Mouse (Mus musculus) right cerebral cortex, postnatal 4 days (tissue): Measurements from ENCODE around the gene Caml.
A peak's percentile ranks its signal among the peaks of the same experiment; 100 is the strongest.
"Not testable (repeated sequence)": the region's sequence is repeated elsewhere in the genome, so short reads cannot be mapped to it uniquely, and the experiment has no call there.

ENCODE experiments used
- DNase-seq: peaks from one replicate; pipeline ENCODE4 v3.0.0-alpha.2; 2022

Gene Caml

GRCm38 (mm10) chr13:55622649-55623541 is at the start of gene Caml:
Gene Caml, plus strand, starts transcription at chr13:55623005.
- DNase-seq: peak; percentile 76

GRCm38 (mm10) chr13:55573432-55573831 is 49.4 kb upstream of the Caml start, which contains the start of gene Tmed9:
Gene Tmed9, plus strand, starts transcription at chr13:55573732.
- DNase-seq: no peak

DNA sequence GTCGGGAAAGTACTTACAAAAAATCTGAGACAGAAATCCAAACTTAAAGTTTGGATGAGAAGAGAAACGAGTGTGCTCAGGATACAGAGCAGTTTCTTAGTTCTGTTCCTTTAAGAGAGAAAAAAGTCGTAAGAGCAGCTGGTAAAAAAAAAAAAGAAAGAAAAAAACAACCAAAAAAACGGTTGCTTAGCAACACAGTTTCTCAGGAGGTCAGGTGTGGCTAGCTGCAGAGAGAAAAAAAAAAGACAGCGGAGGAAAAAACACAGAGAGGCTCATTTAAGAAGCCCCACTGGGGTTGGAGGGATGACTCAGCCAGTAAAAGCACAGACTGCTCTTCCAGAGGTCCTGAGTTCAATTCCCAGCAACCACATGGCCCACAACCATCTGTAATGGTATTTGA is 48.5 kb upstream of the Caml start:
- DNase-seq: no peak

GRCm38 (mm10) chr13:55575932-55576331 is 46.9 kb upstream of the Caml start:
- no peak for DNase-seq

DNA sequence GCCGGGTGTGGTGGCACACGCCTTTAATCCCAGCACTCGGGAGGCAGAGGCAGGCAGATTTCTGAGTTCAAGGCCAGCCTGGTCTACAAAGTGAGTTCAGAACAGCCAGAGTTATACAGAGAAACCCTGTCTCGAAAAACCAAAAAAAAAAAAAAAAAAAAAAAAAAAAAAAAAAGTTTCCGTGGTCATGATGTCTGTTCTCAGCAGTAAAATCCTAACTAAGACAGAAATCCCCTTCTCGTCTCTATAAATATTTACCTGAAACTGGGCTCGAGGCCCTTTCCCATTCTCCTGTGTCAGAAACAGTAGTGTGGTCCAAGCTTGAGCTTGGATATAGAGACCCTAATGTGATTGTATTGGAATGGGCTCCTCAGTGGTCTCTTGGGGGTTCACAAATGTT is 45.9 kb upstream of the Caml start:
- not testable (repeated sequence) for DNase-seq

GRCm38 (mm10) chr13:55578086-55578485 is 44.7 kb upstream of the Caml start:
- no peak for DNase-seq

DNA sequence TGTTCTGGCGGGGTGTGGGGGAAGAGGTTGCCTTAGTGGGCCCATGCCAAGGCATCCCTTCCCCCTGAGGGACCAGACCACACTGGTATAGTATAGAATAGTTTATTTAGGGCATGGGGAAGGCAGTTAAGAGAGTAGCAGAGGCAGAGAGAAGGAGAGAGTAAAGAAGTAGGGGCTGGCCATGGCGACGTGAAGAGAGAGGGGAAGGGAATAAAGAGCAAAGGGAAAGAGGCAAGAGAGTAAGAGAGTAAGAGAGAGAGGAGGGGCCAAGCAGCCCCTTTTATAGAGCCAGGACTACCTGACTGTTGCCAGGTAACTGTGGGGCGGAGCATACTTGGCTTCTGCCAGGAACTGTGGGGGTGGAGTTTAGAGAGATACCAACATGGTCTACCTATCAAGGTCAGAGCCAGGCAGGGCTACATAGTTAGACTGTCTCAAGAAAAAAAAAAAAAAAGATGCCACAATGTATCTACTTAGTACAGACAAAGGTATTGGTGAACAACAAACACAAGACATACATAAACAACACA is 30.8 kb upstream of the Caml start:
- no peak for DNase-seq

DNA sequence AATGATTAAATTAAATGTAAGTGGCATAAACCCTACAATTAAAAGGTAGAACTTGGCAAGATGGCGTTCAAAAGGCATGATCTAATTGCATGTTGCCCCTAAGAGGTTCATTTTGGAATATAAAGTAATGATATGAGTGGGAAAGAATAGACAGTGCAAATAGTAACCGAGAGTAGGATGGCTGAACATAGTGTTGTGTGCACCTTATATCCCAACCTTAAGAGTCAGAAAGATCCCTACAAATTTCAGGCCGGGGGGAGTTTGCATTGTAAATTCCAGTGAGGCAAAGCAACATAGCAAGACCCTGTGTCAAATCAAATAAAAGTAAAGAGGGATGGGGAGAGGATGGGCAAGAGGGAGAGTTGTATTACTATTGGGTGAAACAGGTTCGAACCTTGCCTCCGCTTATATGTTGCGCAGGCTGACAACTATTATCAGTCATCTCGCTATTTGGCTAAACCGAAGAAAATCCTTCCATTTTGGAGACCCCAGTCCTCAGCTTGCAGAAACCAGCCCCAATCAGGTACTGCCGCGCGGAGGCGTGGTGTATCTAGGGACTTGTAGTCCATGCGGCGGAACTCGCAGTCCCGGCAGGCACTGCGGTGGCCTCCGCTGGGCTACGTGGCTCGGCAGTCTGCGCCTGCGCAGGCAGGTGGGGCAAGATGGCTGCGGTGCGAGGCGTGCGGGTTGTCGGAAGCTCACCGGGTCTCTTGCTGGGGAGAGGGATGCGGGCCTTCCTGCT is 30.1 kb upstream of the Caml start:
- DNase-seq: peak; percentile 97

- DNase-seq: no peak
These were observed 29.5 kb upstream of the Caml start for GRCm38 (mm10) chr13:55593254-55593747.

GRCm38 (mm10) chr13:55595375-55595774 is 27.4 kb upstream of the Caml start:
- DNase-seq: no peak

GRCm38 (mm10) chr13:55596802-55597201 is 26.0 kb upstream of the Caml start:
- no peak for DNase-seq

DNA sequence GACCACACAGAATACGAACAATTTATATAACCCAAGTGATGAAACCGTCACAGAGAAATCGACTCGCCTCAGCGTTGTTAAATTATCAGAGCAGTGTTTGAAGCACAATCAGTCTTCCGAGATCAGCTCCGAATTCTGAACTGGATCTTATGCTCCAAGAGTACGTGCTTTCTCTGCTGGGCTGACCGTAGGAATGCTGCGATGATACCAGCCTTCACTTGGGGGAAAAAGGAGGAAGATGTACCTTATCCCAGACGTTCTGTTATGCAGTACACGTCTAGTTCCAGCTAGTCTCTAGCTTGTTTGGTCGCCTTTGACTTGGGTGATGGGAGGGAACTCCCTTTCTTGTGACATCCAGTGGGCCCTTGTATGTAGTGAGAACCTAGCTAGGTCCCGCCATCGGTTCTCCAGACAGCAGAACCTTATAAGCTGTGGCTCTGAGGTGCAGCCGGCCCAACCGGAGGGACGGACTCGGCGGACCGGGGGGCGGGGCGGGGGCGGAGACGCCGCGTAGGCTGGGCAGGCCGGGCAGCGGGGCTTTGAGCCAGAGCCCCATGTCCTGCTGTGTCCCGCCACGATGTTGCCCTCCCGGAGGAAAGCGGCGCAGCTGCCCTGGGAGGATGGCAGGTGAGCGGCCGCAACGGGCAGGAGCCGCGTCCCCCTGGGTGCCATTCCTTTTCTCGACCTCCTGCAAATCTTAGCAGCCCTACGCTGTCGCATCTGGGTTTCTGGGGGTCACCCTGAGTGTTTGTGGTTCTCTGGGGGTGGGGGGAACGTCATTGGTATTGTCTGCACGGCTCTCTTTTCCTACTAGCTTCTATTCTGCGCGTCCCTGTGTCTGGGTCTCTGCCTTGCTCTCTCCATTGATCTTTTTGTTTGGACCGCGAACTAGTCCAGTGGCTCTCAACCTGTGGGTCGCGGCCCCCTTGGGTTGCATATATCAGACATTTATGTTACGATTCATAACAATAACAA is 23.0 kb upstream of the Caml start, which contains the start of gene B4galt7:
Gene B4galt7 (plus strand): TSS at position 331 of the 975 bp plus-strand sequence.
- DNase-seq: peak; percentile 90

- DNase-seq: no peak
These were observed 22.1 kb upstream of the Caml start for GRCm38 (mm10) chr13:55600657-55601056.

GRCm38 (mm10) chr13:55601611-55602010 is 21.2 kb upstream of the Caml start:
- peak; percentile 97 for DNase-seq

GRCm38 (mm10) chr13:55604606-55605005 is 18.2 kb upstream of the Caml start:
- DNase-seq: no peak

DNA sequence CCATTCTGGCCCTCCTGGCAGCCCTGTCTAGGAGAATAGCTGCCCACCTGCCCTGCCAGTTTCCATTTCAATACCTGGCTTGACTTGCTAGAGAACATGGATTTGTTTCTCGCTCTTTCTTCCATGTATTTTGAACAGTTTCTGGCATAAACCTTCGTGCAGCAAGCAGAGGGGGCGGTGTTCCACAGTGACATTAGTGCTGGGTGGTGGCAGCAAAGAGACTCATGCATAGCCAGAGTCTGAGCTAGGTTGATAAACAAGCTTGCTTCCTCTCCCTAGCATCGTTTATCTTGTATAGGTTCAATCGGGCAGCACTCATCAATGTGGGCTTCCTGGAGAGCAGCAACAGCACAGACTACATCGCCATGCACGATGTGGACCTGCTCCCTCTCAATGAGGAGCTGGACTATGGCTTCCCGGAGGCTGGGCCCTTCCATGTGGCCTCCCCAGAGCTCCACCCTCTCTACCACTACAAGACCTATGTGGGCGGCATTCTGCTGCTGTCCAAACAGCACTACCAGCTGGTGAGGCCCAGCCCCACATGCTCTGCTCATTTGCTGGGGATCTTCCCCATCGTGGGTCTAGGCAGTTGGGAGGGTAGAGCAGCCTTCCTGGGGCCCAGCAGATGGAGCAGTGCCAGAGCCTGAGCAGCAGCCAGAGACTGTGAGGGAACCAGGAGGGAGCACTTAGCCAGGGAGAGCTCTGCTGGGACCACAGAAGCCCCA is 15.7 kb upstream of the Caml start:
- no peak for DNase-seq

DNA sequence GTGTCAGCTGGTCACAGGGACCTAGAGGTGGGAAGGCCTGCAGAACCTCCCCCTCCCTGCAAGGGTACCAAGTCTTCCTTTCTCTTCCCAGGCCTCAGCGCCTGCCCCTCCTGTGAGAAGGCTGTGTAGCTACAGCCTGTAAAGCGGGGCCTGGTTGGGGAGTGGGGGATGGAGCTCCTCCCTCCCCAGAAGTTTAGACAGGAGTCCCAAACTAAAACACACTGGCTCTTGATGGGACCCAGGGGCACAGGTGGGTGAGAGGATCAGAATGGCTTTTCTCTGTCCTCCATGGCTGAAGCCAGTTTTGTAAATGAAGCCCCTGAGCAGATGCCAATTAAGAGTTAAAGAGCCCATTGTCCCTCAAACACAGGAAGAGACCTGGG is 15.2 kb upstream of the Caml start:
- no peak for DNase-seq

DNA sequence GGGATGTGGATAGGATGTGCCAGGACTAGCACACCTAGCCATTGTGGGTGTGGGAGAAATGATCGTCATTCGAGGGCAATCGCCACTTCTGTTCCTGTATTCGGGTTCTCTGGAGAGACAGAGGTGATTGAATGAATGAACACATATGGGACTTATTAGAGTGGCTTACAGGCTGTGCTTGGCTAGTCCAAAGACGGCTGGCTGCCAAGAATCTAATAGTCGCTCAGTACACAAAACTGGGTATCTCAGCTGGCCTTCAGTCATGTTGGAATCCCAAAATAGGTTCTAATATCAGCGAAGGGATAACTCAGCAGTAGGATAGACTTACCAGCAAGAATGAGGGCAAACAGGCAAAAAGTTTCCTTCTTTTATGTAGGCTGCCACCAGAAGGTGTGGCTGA is 10.8 kb upstream of the Caml start:
- DNase-seq: no peak

DNA sequence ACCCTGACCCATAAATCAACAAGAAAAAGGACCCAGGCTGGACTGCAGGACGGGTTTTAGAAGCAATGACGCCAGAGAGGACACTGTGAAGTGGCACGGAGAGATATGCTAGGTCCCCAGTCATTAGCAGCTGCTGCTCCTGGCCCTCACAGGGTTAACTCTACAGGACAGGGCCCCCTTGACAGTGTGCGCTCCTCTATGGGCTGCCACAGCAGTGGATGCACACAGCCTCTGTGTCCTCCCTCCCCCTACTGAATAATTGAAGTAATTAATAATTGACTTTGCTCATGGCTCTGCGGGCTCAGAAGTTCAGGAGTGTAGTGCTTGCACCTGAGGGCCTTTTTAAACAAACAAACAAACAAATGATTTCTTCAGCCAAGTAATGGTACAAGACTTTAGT is 9.3 kb upstream of the Caml start:
- no peak for DNase-seq

DNA sequence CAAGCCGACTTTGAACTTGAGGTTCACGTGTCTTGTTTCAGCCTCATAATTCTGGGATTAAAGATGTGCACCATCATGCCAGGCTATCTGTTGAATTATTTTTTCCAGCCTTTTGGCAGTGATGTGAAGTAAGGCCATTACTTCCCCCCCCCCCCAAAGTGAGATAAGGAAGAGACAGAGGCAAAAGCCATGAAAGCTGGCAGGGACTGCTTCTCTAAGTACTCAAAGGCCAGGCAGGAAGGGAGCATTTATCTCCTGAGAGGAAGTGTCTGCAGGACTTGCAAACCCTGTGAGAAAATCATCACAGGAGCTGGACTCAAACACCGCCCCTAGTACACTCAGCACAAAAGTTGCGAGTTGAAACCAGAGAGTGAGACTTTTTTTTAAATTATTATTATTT is 3.5 kb upstream of the Caml start:
- DNase-seq: no peak

DNA sequence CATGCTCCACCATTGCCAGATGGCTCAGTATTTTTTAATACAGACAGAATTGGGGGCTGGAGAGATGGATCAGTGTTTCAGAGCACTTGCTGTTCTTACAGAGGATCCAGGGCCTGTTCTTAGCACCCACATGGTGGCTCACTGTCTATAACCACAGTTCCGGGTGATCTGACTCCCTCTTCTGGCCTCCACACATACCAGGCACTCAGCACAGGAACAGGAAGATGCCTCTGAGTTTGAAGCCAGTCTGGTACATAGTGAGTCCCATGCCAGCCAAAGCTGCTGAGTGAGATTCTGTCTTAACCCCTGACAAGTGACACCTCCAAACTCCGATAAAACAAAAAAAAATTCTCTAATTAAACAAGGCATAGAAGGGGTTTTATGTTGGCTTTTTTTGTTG is 2.5 kb upstream of the Caml start:
- no peak for DNase-seq
